Mouse (Mus musculus) myocyte (in vitro differentiated cells): ENCODE measurements around the gene Togaram2. TPM values are rescaled to one million over a fixed set of nuclear protein-coding genes. Genes with fewer than 3 reads are reported as not detected.

Experiments used
- H3K27me3 ChIP-seq: one replicate; pipeline ENCODE4 v1.6.1; 2011; ENCODE audit not compliant: control insufficient read depth, insufficient read depth, insufficient read length
- H3K36me3 ChIP-seq: one replicate; pipeline ENCODE4 v1.6.1; 2011; ENCODE audit not compliant: control insufficient read depth, insufficient read depth
- H3K4me2 ChIP-seq: one replicate; pipeline ENCODE4 v1.6.1; 2011; ENCODE audit warnings: low read depth, control low read depth
- H3K4me3 ChIP-seq: one replicate; pipeline ENCODE4 v1.5.1; 2011; ENCODE audit warnings: mild to moderate bottlenecking, control low read depth, moderate library complexity
- H3K79me2 ChIP-seq: one replicate; pipeline ENCODE4 v1.6.1; 2011; ENCODE audit not compliant: control insufficient read depth, insufficient read depth
- H3ac ChIP-seq: one replicate; pipeline ENCODE4 v1.6.1; 2011; ENCODE audit not compliant: control insufficient read depth, insufficient read length
- CEBPB ChIP-seq: IDR thresholded peaks from 2 replicates; pipeline ENCODE4 v1.6.1; 2011; ENCODE audit warnings: mild to moderate bottlenecking, moderate library complexity; ENCODE audit not compliant: poor library complexity, insufficient read depth, severe bottlenecking
- E2F4 ChIP-seq: IDR thresholded peaks from one replicate; pipeline ENCODE4 v1.6.1; 2011; ENCODE audit warnings: mild to moderate bottlenecking, control low read depth, moderate library complexity; ENCODE audit not compliant: insufficient read depth
- MAX ChIP-seq: IDR thresholded peaks from one replicate; pipeline ENCODE4 v1.6.1; 2011; ENCODE audit warnings: low read depth, mild to moderate bottlenecking, control low read depth
- MYOD1 ChIP-seq, 3 experiments: IDR thresholded peaks; one replicate each; pipeline ENCODE4 v1.6.1; 2011; ENCODE audit warnings: control low read depth in 2 of 3, low read depth in 2 of 3, mild to moderate bottlenecking in 2 of 3, moderate library complexity in 1 of 3; ENCODE audit not compliant: insufficient read length in 2 of 3, control insufficient read depth in 1 of 3
- MYOG ChIP-seq, 3 experiments: IDR thresholded peaks; one replicate each; pipeline ENCODE4 v1.6.1; 2011; ENCODE audit warnings: control low read depth in 2 of 3, low read depth in 2 of 3, mild to moderate bottlenecking in 2 of 3; ENCODE audit not compliant: insufficient read length in 2 of 3, control insufficient read depth in 1 of 3, insufficient read depth in 1 of 3
- POLR2A ChIP-seq: IDR thresholded peaks from one replicate; pipeline ENCODE4 v1.6.1; 2011; ENCODE audit warnings: low read depth, mild to moderate bottlenecking, control low read depth, moderate library complexity; ENCODE audit not compliant: insufficient read length
- POLR2AphosphoS2 ChIP-seq: IDR thresholded peaks from one replicate; pipeline ENCODE4 v1.6.1; 2011; ENCODE audit warnings: low read depth, control low read depth; ENCODE audit not compliant: insufficient read length
- REST ChIP-seq: IDR thresholded peaks from one replicate; pipeline ENCODE4 v1.6.1; 2011; ENCODE audit warnings: mild to moderate bottlenecking, control low read depth, moderate library complexity; ENCODE audit not compliant: insufficient read depth, insufficient read length
- SRF ChIP-seq: IDR thresholded peaks from one replicate; pipeline ENCODE4 v1.6.1; 2011; ENCODE audit warnings: low read depth; ENCODE audit not compliant: control insufficient read depth, insufficient read length
- TCF12 ChIP-seq: IDR thresholded peaks from one replicate; pipeline ENCODE4 v1.6.1; 2011; ENCODE audit warnings: mild to moderate bottlenecking, control low read depth; ENCODE audit not compliant: poor library complexity, insufficient read depth, severe bottlenecking
- TCF3 ChIP-seq: IDR thresholded peaks from one replicate; pipeline ENCODE4 v1.6.1; 2011; ENCODE audit warnings: low read depth, control low read depth; ENCODE audit not compliant: insufficient read length
- USF1 ChIP-seq: IDR thresholded peaks from one replicate; pipeline ENCODE4 v1.6.1; 2011; ENCODE audit warnings: low read depth, mild to moderate bottlenecking, control low read depth, moderate library complexity
- polyA plus RNA-seq: library from polyadenylated mRNA; unstranded; fragments of >200 nt; fragmentation: generic; extraction: Trizol; gene quantifications from one replicate; pipeline ENCODE4 v1.2.1, GENCODE M21; 2012; ENCODE audit warnings: missing spikeins

Togaram2 gene
- polyA plus RNA-seq, 1 experiment = 0.31 TPM

DNA sequence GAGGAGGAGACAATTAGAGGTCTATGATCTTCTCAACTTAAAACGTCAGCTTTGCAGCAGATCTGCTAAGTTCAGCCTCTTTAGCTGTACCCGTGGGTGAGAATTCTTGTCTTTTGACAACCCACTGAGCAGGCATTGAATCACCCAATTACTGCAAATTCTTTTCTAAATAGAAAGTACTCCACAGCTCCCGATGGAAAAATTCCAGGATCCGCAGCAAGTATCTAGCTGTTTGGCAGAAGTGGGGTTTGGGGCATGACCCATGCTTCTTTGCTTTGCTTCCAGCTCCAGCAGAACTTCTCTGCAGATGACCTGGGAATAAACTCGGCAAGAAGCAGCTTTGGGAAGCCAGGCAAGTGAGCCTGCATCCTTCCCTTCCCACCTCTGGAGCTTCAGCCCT, 69.9 kb downstream of the Togaram2 start:
- Histone ChIP-seq H3K79me2 (no peaks in the 10 kb centered on the region), H3K27me3 (no peaks in the 10 kb centered on the region), H3K36me3 (no peaks in the 10 kb centered on the region), H3ac (no peak overlapping the region), H3K4me2 (no peak overlapping the region), H3K4me3 (no peak overlapping the region)
- TF ChIP-seq POLR2AphosphoS2 (no peak), USF1 (no peak), POLR2A (no peak), MYOD1 (IDR thresholded peaks at IDR 0.05; ENCODE audit: control insufficient read depth in 1 of 3, insufficient read length in 2 of 3, low read depth in 2 of 3) (no peak), REST (no peak), TCF3 (no peak), MAX (no peak), TCF12 (no peak), SRF (no peak), CEBPB (no peak), E2F4 (no peak), MYOG (IDR thresholded peaks at IDR 0.05; ENCODE audit: control insufficient read depth in 1 of 3, insufficient read depth in 1 of 3, insufficient read length in 2 of 3, low read depth in 2 of 3) (no peak)

DNA sequence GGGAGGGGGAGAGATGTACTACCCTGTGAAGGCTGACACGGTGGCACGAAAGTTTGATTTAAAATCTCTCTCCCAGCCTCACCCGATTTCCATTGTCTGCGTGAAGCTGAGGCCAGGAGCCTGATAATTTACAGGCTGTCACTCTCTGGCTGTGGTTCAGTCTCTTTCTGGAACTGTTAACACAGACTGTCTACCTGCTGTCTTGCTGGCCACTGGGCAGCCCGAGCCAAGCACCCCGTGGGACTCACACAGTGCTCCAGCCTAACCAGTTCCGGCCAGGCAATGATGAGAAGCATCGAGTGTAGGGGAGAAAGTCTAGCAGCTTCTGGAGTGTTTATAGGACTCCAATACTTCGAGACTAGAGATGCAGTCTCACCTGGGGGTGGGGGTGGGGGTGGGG, 73.1 kb downstream of the Togaram2 start:
- Histone ChIP-seq H3K4me3 (no peak overlapping the region), H3K4me2 (no peak overlapping the region), H3K27me3 (no peaks in the 10 kb centered on the region), H3K79me2 (no peaks in the 10 kb centered on the region), H3ac (no peak overlapping the region), H3K36me3 (no peaks in the 10 kb centered on the region)
- TF ChIP-seq SRF (no peak), POLR2A (no peak), CEBPB (no peak), TCF3 (no peak), USF1 (no peak), POLR2AphosphoS2 (no peak), TCF12 (no peak), E2F4 (no peak)

DNA sequence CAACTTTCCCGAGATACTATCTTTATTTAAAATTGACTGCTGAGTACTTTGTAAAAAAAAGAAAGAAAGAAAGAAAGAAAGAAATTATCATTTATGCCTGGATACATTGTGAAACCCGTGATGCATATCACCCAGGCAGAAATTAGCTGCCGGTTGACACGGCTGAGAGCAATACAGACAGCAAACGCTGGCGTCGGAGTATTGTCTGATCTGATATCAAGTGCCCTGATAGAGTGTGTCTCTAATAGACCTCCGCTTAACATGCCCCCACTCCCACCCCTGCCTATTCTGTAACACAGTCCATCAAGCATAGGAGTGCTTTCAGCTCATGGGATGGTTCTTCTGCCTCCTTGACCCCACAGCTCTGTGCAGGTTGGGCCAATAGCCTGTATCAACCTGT, 74.5 kb downstream of the Togaram2 start:
- Histone ChIP-seq H3K36me3 (no peaks in the 10 kb centered on the region), H3K27me3 (no peaks in the 10 kb centered on the region), H3ac (no peak overlapping the region), H3K4me3 (no peak overlapping the region), H3K79me2 (no peaks in the 10 kb centered on the region), H3K4me2 (no peak overlapping the region)
- TF ChIP-seq CEBPB = no peak
- TF ChIP-seq USF1 = no peak
- no peak for TF ChIP-seq TCF12

DNA sequence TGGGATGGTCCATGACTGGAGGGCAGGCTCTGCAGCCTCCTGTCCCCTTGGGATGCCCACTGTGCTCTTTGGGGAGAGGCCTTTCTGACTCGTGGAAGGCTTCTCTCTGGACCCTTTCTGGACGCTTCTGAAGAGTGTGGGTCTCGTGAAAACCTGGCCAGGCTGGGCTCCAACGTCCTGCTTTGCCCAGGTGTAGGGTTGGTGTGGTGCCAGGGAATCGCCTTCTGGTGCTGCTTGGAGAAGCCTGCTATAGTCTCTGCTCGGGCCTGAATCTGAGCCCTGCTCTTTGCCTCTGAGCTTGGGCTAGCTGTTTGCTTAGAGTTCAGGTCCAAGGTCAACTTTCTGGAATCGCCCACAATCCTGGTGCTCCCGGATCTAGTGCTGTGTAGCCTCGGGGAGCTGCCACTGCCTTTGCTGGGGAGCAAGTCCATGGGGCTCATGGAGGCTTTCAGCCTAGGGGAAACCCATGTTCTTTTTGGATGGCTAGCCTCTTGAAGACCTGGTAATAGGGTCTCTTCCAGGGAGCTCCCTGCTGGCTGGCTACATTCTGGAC, 76.6 kb downstream of the Togaram2 start:
- no peak overlapping the region for H3K4me3 ChIP-seq
- H3K4me2 ChIP-seq = no peak overlapping the region
- H3K79me2 ChIP-seq = no peaks in the 10 kb centered on the region
- H3ac ChIP-seq = no peak overlapping the region
- H3K36me3 ChIP-seq = no peaks in the 10 kb centered on the region
- TF ChIP-seq E2F4 (no peak), USF1 (no peak), TCF12 (no peak), TCF3 (no peak), SRF (no peak), REST (no peak), MAX (no peak), MYOG (IDR thresholded peaks at IDR 0.05; ENCODE audit: control insufficient read depth in 1 of 3, insufficient read depth in 1 of 3, insufficient read length in 2 of 3, low read depth in 2 of 3) (no peak), POLR2A (no peak), POLR2AphosphoS2 (no peak), MYOD1 (IDR thresholded peaks at IDR 0.05; ENCODE audit: control insufficient read depth in 1 of 3, insufficient read length in 2 of 3, low read depth in 2 of 3) (no peak), CEBPB (no peak)
- H3K27me3 ChIP-seq = no peaks in the 10 kb centered on the region

DNA sequence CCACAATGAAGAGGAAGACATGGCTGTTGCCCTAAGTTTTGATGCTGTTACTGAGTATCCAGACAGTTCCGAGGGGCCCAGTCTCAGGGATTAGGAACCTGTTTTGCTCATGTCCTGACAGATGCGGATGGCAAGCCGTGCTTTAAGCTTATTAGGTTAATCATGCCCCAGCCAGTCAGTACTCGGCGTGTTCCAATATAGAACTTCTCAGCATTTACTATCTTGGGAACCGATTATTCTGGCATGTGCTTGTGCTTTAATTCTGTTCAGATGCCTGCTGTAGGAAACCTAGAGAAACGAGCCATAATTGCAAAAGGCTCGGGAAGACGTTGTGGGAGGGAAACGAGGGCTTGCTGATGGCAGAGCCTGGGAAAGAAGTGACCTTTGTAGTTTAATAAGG, 79.8 kb downstream of the Togaram2 start, which contains the start of gene Pcare:
TSS of gene Pcare (minus strand) at position 64 of the 400 bp plus-strand sequence.
- Histone ChIP-seq H3ac (no peak within 1 kb of the TSS), H3K36me3 (no peaks in the 10 kb centered on the region), H3K27me3 (no peaks in the 10 kb centered on the region), H3K4me3 (no peak within 1 kb of the TSS), H3K4me2 (no peak within 1 kb of the TSS), H3K79me2 (no peaks in the 10 kb centered on the region)
- no peak for TF ChIP-seq MAX
